In the genomic region with DNA sequence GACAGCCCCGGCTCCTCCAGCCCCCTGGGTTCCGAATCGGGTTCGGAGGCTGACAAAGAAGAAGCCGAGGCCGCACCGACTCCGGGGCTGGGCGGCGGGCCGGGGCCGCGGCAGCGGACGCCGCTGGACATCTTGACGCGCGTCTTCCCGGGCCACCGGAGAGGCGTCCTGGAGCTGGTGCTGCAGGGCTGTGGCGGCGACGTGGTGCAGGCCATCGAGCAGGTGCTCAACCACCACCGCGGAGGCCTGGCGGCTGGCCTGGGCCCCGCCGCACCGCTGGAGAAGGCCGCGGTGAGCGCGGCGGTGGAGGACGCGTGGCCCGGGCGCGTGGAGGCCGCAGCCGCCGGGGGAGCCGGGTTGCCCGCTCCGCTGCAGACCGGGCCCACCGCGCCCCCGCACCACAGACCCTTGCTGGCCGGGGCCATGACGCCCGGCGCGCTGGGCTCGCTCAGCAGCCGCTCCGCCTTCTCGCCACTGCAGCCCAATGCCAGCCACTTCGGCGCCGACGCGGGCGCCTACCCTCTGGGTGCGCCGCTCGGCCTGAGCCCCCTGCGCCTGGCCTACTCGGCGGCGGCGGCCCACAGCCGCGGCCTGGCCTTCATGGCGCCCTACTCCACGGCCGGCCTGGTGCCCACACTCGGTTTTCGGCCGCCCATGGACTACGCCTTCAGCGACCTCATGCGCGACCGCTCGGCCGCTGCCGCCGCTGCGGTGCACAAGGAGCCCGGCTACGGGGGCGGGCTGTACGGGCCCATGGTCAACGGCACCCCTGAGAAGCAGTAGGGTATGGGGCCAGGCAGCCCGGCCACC, we compare ENCODE assay signal across 9 mouse cellular contexts. TPM values are rescaled to one million over a fixed set of nuclear protein-coding genes. Genes with fewer than 3 reads are reported as not detected.
DNase-seq lines count a peak whose midpoint lies in the region; ATAC-seq and TF ChIP-seq lines count a peak whose summit lies in the region.
"Had no signal": no experiment of that assay in that cellular context is flagged by ENCODE, and none has a peak within 500 bp of the region (broad histone marks: within the 10 kb centered on the region; RNA-seq: fewer than 3 reads in every experiment).

No protein-coding gene starts in this region.

- peak; percentile 26 for ATAC-seq in forebrain, postnatal 0 days
- no peak for ATAC-seq in liver, embryonic 12.5 days
- ATAC-seq in megakaryocyte progenitor cell, adult 5-6 weeks (replicated peaks; ENCODE audit: poor library complexity): no peak

- TF ChIP-seq CTCF in E14TG2a.4 (conservative IDR thresholded peaks at IDR 0.05; ENCODE audit: low read length): no peak
- no peak for TF ChIP-seq CTCF in forebrain, postnatal 0 days (IDR thresholded peaks at IDR 0.05; ENCODE audit: low read depth)
- TF ChIP-seq CTCF in testis, adult 2 months (IDR thresholded peaks at IDR 0.05; ENCODE audit: control insufficient read depth, insufficient read depth, insufficient replicate concordance, low read depth, low read length): no peak

- peak overlapping the region; percentile 56 for H3K4me3 ChIP-seq in E14TG2a.4 (replicated peaks; ENCODE audit: low read length)
- peak overlapping the region; percentile 36 for H3K4me3 ChIP-seq in forebrain, postnatal 0 days (ENCODE audit: low read depth, low read length)
- peak overlapping the region; percentile 30 for H3K4me3 ChIP-seq in liver, embryonic 12.5 days
- peak overlapping the region; percentile 68 for H3K4me3 ChIP-seq in testis, adult 2 months (ENCODE audit: control insufficient read depth, low read depth, low read length)

- peak overlapping the region; percentile 61 for H3K9ac ChIP-seq in forebrain, postnatal 0 days
- H3K9ac ChIP-seq in liver, embryonic 12.5 days: no peak overlapping the region; the same call in 1 of the 2 replicates

- TF ChIP-seq POLR2A in testis, adult 2 months (IDR thresholded peaks at IDR 0.05; ENCODE audit: control insufficient read depth, low read depth, low read length): no peak

- WGBS in forebrain, postnatal 0 days: 3% methylated on average over 85 of the region's 99 CpGs
- 3% methylated on average over 96 of the region's 99 CpGs for WGBS in liver, embryonic 12.5 days (ENCODE audit: insufficient replicate concordance)

- H3K9me3 ChIP-seq in E14TG2a.4 (ENCODE audit: low read length): no peaks in the 10 kb centered on the region
- H3K9me3 ChIP-seq in forebrain, postnatal 0 days (ENCODE audit: low read length): no peaks in the 10 kb centered on the region
- H3K9me3 ChIP-seq in liver, embryonic 12.5 days (replicated peaks): no peaks in the 10 kb centered on the region

- peak overlapping the region; percentile 15; the same call in 1 of the 2 replicates for H3K27ac ChIP-seq in forebrain, postnatal 0 days (ENCODE audit: low read depth, low read length)
- H3K27ac ChIP-seq in liver, embryonic 12.5 days: no peak overlapping the region
- H3K27ac ChIP-seq in testis, adult 2 months (ENCODE audit: control insufficient read depth, insufficient read depth, low read depth, low read length): no peak overlapping the region

- no peaks in the 10 kb centered on the region for H3K36me3 ChIP-seq in E14TG2a.4 (ENCODE audit: insufficient read depth, low read length)
- H3K36me3 ChIP-seq in forebrain, postnatal 0 days (ENCODE audit: insufficient read depth): no peaks in the 10 kb centered on the region
- H3K36me3 ChIP-seq in liver, embryonic 12.5 days: no peaks in the 10 kb centered on the region
- H3K36me3 ChIP-seq in testis, adult 2 months (ENCODE audit: control insufficient read depth, insufficient read depth, low read length): no peaks in the 10 kb centered on the region

- DNase-seq in adrenal gland, postnatal 25 days: peak; percentile 22
- no peak for DNase-seq in adrenal gland, adult 18-20 months (ENCODE audit: low spot score in 2 of 2)
- peak; percentile 51 for DNase-seq in forebrain, postnatal 0 days
- no peak for DNase-seq in thymus, postnatal 4 days

- peak overlapping the region; percentile 60 for H3K4me2 ChIP-seq in forebrain, postnatal 0 days (ENCODE audit: low read depth)
- peak overlapping the region; percentile 51 for H3K4me2 ChIP-seq in liver, embryonic 12.5 days

- H3K4me1 ChIP-seq in E14TG2a.4 (replicated peaks; ENCODE audit: low read depth, low read length): peaks cover 50% of the 10 kb centered on the region
- H3K4me1 ChIP-seq in forebrain, postnatal 0 days (ENCODE audit: insufficient read depth): no peaks in the 10 kb centered on the region
- H3K4me1 ChIP-seq in liver, embryonic 12.5 days: peaks cover 40% of the 10 kb centered on the region
- peaks cover 51% of the 10 kb centered on the region for H3K4me1 ChIP-seq in testis, adult 2 months (ENCODE audit: control insufficient read depth, insufficient read depth, low read length)

- peaks cover 97% of the 10 kb centered on the region for H3K27me3 ChIP-seq in E14TG2a.4 (ENCODE audit: insufficient read depth, low read length)
- H3K27me3 ChIP-seq in forebrain, postnatal 0 days (ENCODE audit: insufficient read depth, low read length): peaks cover 43% of the 10 kb centered on the region
- peaks cover 100% of the 10 kb centered on the region for H3K27me3 ChIP-seq in liver, embryonic 12.5 days (replicated peaks)
- H3K27me3 ChIP-seq in testis, adult 2 months (ENCODE audit: control insufficient read depth, insufficient read depth, low read length): peaks cover 11% of the 10 kb centered on the region

RNA-seq across cellular contexts. Expression of a gene that starts 4.2 kb away (rescaled TPM):
- 0.27 TPM in 1 of 2 replicates, not detected in the other for total RNA-seq in adrenal gland, postnatal 25 days (2021)
- total RNA-seq in adrenal gland, adult 18-20 months (2021): under 1 TPM; 0.10 to 0.17 TPM
- 6.3 and 7.3 TPM in 2 replicates for total RNA-seq in forebrain, postnatal 0 days (2014; rRNA removed)
- polyA plus RNA-seq in forebrain, postnatal 0 days (2015; fragmentation: Nextera tagmentation; extraction: Ambion mirVana): 0.87 and 1.4 TPM in 2 replicates
- 0.05 TPM in 2 replicates for polyA plus RNA-seq in liver, embryonic 12.5 days (2016; fragmentation: Nextera tagmentation; extraction: Ambion mirVana)
- 3.8 and 6.3 TPM in 2 replicates for polyA plus RNA-seq in testis, adult 2 months (2012; rRNA removed)
- total RNA-seq in megakaryocyte progenitor cell, adult 5-6 weeks (2015): not detected in 2 replicates
- total RNA-seq in megakaryocyte progenitor cell, adult 5-6 weeks (2017): not detected in 2 replicates
- total RNA-seq: neutrophil, adult 5-6 weeks had no signal

Comparison
In these comparisons a context has a peak if more than half of its experiments do, and no peak if none do; other contexts are left out.
1. DNase-seq: peak in adrenal gland, postnatal 25 days (single experiment) and forebrain, postnatal 0 days (single experiment); none in adrenal gland, adult 18-20 months (0 of 2) and thymus, postnatal 4 days (single experiment).
2. Peak in every context shown above with its lines, with median percentiles within 50 percentile points of each other: H3K4me3 ChIP-seq.